Mouse (Mus musculus) hindbrain, postnatal 0 days (tissue): ENCODE measurements around the gene Ulk4. TPM values are rescaled to one million over a fixed set of nuclear protein-coding genes. Genes with fewer than 3 reads are reported as not detected.

Experiments
- ATAC-seq: fragments of 200-750 bp; cut with Nextera tagmentation; 2 replicates; pipeline ENCODE4 v1.8.0; 2017; ENCODE audit warnings: mild to moderate bottlenecking, moderate TSS enrichment, moderate library complexity
- DNase-seq: peaks from one replicate; pipeline ENCODE4 v3.0.0-alpha.2; 2015; ENCODE audit warnings: low spot score
- H3K27ac ChIP-seq: fragments of 300-500 bp; sonication (generic); 2 replicates; pipeline ENCODE4 v1.5.1; 2014; ENCODE audit warnings: mild to moderate bottlenecking
- H3K27me3 ChIP-seq: fragments of 300-500 bp; sonication (generic); 2 replicates; pipeline ENCODE4 v1.6.1; 2014; ENCODE audit warnings: low read length, mixed read lengths; ENCODE audit not compliant: insufficient read depth
- H3K36me3 ChIP-seq: fragments of 300-500 bp; sonication (generic); 2 replicates; pipeline ENCODE4 v1.6.1; 2014; ENCODE audit warnings: low read length, mixed read lengths; ENCODE audit not compliant: insufficient read depth
- H3K4me1 ChIP-seq: fragments of 300-500 bp; sonication (generic); 2 replicates; pipeline ENCODE4 v1.6.1; 2014; ENCODE audit warnings: antibody characterized with exemption, low read length, mixed read lengths; ENCODE audit not compliant: insufficient read depth
- H3K4me2 ChIP-seq: fragments of 300-500 bp; sonication (generic); 2 replicates; pipeline ENCODE4 v1.6.1; 2014; ENCODE audit warnings: low read depth, mild to moderate bottlenecking, low read length, moderate library complexity, mixed read lengths
- H3K4me3 ChIP-seq: fragments of 300-500 bp; sonication (generic); 2 replicates; pipeline ENCODE4 v1.5.1; 2014; ENCODE audit warnings: low read length
- H3K9ac ChIP-seq: fragments of 300-500 bp; sonication (generic); replicated peaks from 2 replicates; pipeline ENCODE4 v1.6.1; 2014; ENCODE audit warnings: mild to moderate bottlenecking, low read length, moderate library complexity, mixed read lengths
- H3K9me3 ChIP-seq: fragments of 300-500 bp; sonication (generic); 2 replicates; pipeline ENCODE4 v1.6.1; 2016; ENCODE audit warnings: low read length, mixed read lengths
- CTCF ChIP-seq: IDR thresholded peaks from 2 replicates; pipeline ENCODE4 v1.5.1; 2016; ENCODE audit warnings: antibody characterized with exemption, control low read depth, low read depth
- WGBS: fragments of 180-500 bp; shearing (Covaris S2); extraction: QIAGEN DNeasy Blood & Tissue Kit; methylation state at CpG from one replicate; pipeline ENCODE4 v1.1.7; 2014; 5-methylcytosine and 5-hydroxymethylcytosine counted together
- polyA plus RNA-seq: library from polyadenylated mRNA; unstranded; fragments of >200 nt; fragmentation: Nextera tagmentation; extraction: Ambion mirVana; gene quantifications from 2 replicates; pipeline ENCODE4 v1.2.1, GENCODE M21; 2015
- total RNA-seq: library from RNA; depleted of rRNA; stranded (reverse); fragments of >200 nt; gene quantifications from 2 replicates; pipeline ENCODE4 v1.2.3, GENCODE M21; 2014

Ulk4 gene
- total and polyA plus RNA-seq, 2 experiments from 2014 or later, result 20.0 to 76.3 TPM

GRCm38 (mm10) chr9:121122039-121122438 lies 155.0 kb downstream of the Ulk4 start:
- no peak overlapping the region for H3K9ac ChIP-seq
- DNase-seq (no peak), ATAC-seq (no peak)
- no peaks in the 10 kb centered on the region for H3K27me3 ChIP-seq
- no peak overlapping the region for H3K4me3 ChIP-seq
- H3K9me3 ChIP-seq, result no peaks in the 10 kb centered on the region
- 73% methylated on average over 5 of the region's 5 CpGs for WGBS
- H3K4me1 ChIP-seq, result no peaks in the 10 kb centered on the region
- H3K27ac ChIP-seq, result no peak overlapping the region
- no peak overlapping the region for H3K4me2 ChIP-seq
- no peaks in the 10 kb centered on the region for H3K36me3 ChIP-seq
- TF ChIP-seq CTCF, result no peak

GRCm38 (mm10) chr9:121117936-121118335 lies 159.1 kb downstream of the Ulk4 start:
- Histone ChIP-seq H3K27me3 (no peaks in the 10 kb centered on the region), H3K9me3 (no peaks in the 10 kb centered on the region), H3K4me2 (no peak overlapping the region), H3K4me3 (no peak overlapping the region), H3K27ac (no peak overlapping the region), H3K9ac (no peak overlapping the region), H3K36me3 (no peaks in the 10 kb centered on the region), H3K4me1 (no peaks in the 10 kb centered on the region)
- WGBS, result 67% methylated on average over 4 of the region's 4 CpGs
- no peak for TF ChIP-seq CTCF
- no peak for DNase-seq
- no peak for ATAC-seq

- 73% methylated on average over 1 of the region's 1 CpGs for WGBS
- no peak for DNase-seq
- H3K27me3 ChIP-seq, result no peaks in the 10 kb centered on the region
- H3K36me3 ChIP-seq, result no peaks in the 10 kb centered on the region
- no peak overlapping the region for H3K4me2 ChIP-seq
- H3K4me1 ChIP-seq, result peaks cover 6% of the 10 kb centered on the region; the same call in 1 of the 2 replicates
- no peak overlapping the region for H3K27ac ChIP-seq
- no peaks in the 10 kb centered on the region for H3K9me3 ChIP-seq
- no peak overlapping the region for H3K4me3 ChIP-seq
- TF ChIP-seq CTCF, result no peak
- no peak for ATAC-seq
- H3K9ac ChIP-seq, result no peak overlapping the region
Observed at GRCm38 (mm10) chr9:121112131-121112530, 164.9 kb downstream of the Ulk4 start.

GRCm38 (mm10) chr9:121108110-121108509 lies 168.9 kb downstream of the Ulk4 start:
- WGBS, result 9% methylated on average over 10 of the region's 10 CpGs
- peak; percentile 97 for TF ChIP-seq CTCF
- Histone ChIP-seq H3K9me3 (no peaks in the 10 kb centered on the region), H3K27ac (peak overlapping the region; percentile 64; the same call in 1 of the 2 replicates), H3K4me1 (peaks cover 12% of the 10 kb centered on the region; the same call in 1 of the 2 replicates), H3K4me2 (no peak overlapping the region), H3K9ac (no peak overlapping the region), H3K27me3 (no peaks in the 10 kb centered on the region), H3K4me3 (no peak overlapping the region), H3K36me3 (no peaks in the 10 kb centered on the region)
- DNase-seq (peak; percentile 91), ATAC-seq (peak; percentile 85)

- H3K9ac ChIP-seq, result no peak overlapping the region
- peaks cover 12% of the 10 kb centered on the region; the same call in 1 of the 2 replicates for H3K4me1 ChIP-seq
- no peak overlapping the region for H3K4me3 ChIP-seq
- H3K27me3 ChIP-seq, result no peaks in the 10 kb centered on the region
- peak; percentile 93 for DNase-seq
- TF ChIP-seq CTCF, result 0 out of 2 replicates have a peak, but pooled peaks have one; percentile 6
- H3K27ac ChIP-seq, result peak overlapping the region; percentile 64; the same call in 1 of the 2 replicates
- no peak overlapping the region for H3K4me2 ChIP-seq
- no peaks in the 10 kb centered on the region for H3K9me3 ChIP-seq
- no peaks in the 10 kb centered on the region for H3K36me3 ChIP-seq
- 23% methylated on average over 5 of the region's 5 CpGs for WGBS
- peak; percentile 91 for ATAC-seq
Observed at GRCm38 (mm10) chr9:121107643-121108042, 169.4 kb downstream of the Ulk4 start.

- Histone ChIP-seq H3K4me3 (no peak overlapping the region), H3K27me3 (no peaks in the 10 kb centered on the region), H3K36me3 (no peaks in the 10 kb centered on the region), H3K4me1 (peaks cover 12% of the 10 kb centered on the region; the same call in 1 of the 2 replicates), H3K27ac (peak overlapping the region; percentile 64; the same call in 1 of the 2 replicates), H3K4me2 (no peak overlapping the region), H3K9me3 (no peaks in the 10 kb centered on the region), H3K9ac (no peak overlapping the region)
- TF ChIP-seq CTCF, result no peak
- ATAC-seq (no peak), DNase-seq (no peak)
- 26% methylated on average over 11 of the region's 11 CpGs for WGBS
Observed at GRCm38 (mm10) chr9:121107101-121107500, 169.9 kb downstream of the Ulk4 start.

- no peak for DNase-seq
- H3K9me3 ChIP-seq, result no peaks in the 10 kb centered on the region
- no peak overlapping the region for H3K4me2 ChIP-seq
- no peak overlapping the region for H3K27ac ChIP-seq
- no peak overlapping the region for H3K4me3 ChIP-seq
- 0 out of 2 replicates have a peak, but pooled peaks have one; percentile 33 for ATAC-seq
- H3K4me1 ChIP-seq, result no peaks in the 10 kb centered on the region; the same call in 1 of the 2 replicates
- no peak for TF ChIP-seq CTCF
- H3K27me3 ChIP-seq, result no peaks in the 10 kb centered on the region
- no peaks in the 10 kb centered on the region for H3K36me3 ChIP-seq
- no peak overlapping the region for H3K9ac ChIP-seq
- WGBS, result 61% methylated on average over 10 of the region's 10 CpGs
Observed at GRCm38 (mm10) chr9:121101516-121101915, 175.5 kb downstream of the Ulk4 start.
